8 mouse cellular contexts compared by ENCODE assay signal in genomic region chr1:151348293-151348692, GRCm38 (mm10). TPM values are rescaled to one million over a fixed set of nuclear protein-coding genes. Genes with fewer than 3 reads are reported as not detected.
A peak's percentile ranks its signal among the peaks of the same experiment; 100 is the strongest.
DNase-seq lines count a peak whose midpoint lies in the region; ATAC-seq lines count a peak whose summit lies in the region.
"Not testable (repeated sequence)": the region's sequence is repeated elsewhere in the genome, so short reads cannot be mapped to it uniquely, and the experiment has no call there.

No protein-coding gene starts in this region.

- H3K4me1 ChIP-seq in embryonic facial prominence, embryonic 14.5 days (ENCODE audit: control insufficient read depth, insufficient read depth, low read length): peaks cover 21% of the 10 kb centered on the region
- peaks cover 2 to 27% of the 10 kb centered on the region in 2 experiments; a peak in 3 of 4 replicates for H3K4me1 ChIP-seq in heart, embryonic 14.5 days (ENCODE audit: control insufficient read depth in 2 of 2, insufficient read depth in 2 of 2, low read length in 2 of 2)
- H3K4me1 ChIP-seq in intestine, embryonic 16.5 days (ENCODE audit: control insufficient read depth, insufficient read depth, low read length): not testable (repeated sequence)

- H3K36me3 ChIP-seq in embryonic facial prominence, embryonic 14.5 days (ENCODE audit: control insufficient read depth, insufficient read depth, low read length): peaks cover 39% of the 10 kb centered on the region
- peaks cover 44% of the 10 kb centered on the region for H3K36me3 ChIP-seq in heart, embryonic 14.5 days (ENCODE audit: control insufficient read depth, insufficient read depth, low read length)
- peaks cover 15% of the 10 kb centered on the region for H3K36me3 ChIP-seq in intestine, embryonic 16.5 days (ENCODE audit: control insufficient read depth, insufficient read depth, low read length)

- H3K27me3 ChIP-seq in embryonic facial prominence, embryonic 14.5 days (replicated peaks; ENCODE audit: control insufficient read depth, insufficient read depth, low read length); heart, embryonic 14.5 days (ENCODE audit: control insufficient read depth, insufficient read depth, low read length); intestine, embryonic 16.5 days (replicated peaks; ENCODE audit: control insufficient read depth, insufficient read depth, low read length): not testable (repeated sequence)

- H3K9me3 ChIP-seq in embryonic facial prominence, embryonic 14.5 days (ENCODE audit: control insufficient read depth, low read length); heart, embryonic 14.5 days (ENCODE audit: control insufficient read depth, low read length); intestine, embryonic 16.5 days (ENCODE audit: control insufficient read depth, low read length): not testable (repeated sequence)

- peak; percentile 61 for DNase-seq in 3T3-L1 (ENCODE audit: low read depth, low spot score)
- DNase-seq in NIH3T3 (ENCODE audit: low read depth): peak; percentile 29
- not testable (repeated sequence) for DNase-seq in embryonic facial prominence, embryonic 14.5 days (ENCODE audit: low spot score)
- DNase-seq in kidney, postnatal 14 days: peak; percentile 40
- peak; percentile 30 for DNase-seq in lung, postnatal 10 days
- DNase-seq in thymus, postnatal 0 days (ENCODE audit: low spot score): peak; percentile 18

- not testable (repeated sequence) for H3K27ac ChIP-seq in embryonic facial prominence, embryonic 14.5 days (replicated peaks; ENCODE audit: low read depth, low read length); heart, embryonic 14.5 days (replicated peaks in 1 of 2; ENCODE audit: control insufficient read depth in 1 of 2, insufficient read depth in 1 of 2, low read depth in 2 of 2, low read length in 2 of 2); intestine, embryonic 16.5 days (ENCODE audit: low read length)

- peak overlapping the region; percentile 5; the same call in 1 of the 2 replicates for H3K4me2 ChIP-seq in embryonic facial prominence, embryonic 14.5 days (ENCODE audit: low read depth, low read length)
- peak overlapping the region; percentile 40 for H3K4me2 ChIP-seq in heart, embryonic 14.5 days (ENCODE audit: low read length)
- 0 out of 2 replicates have a peak overlapping the region, but pooled peaks have one; percentile 16 for H3K4me2 ChIP-seq in intestine, embryonic 16.5 days (ENCODE audit: low read depth, low read length)

- WGBS in embryonic facial prominence, embryonic 14.5 days: 66% methylated on average over 4 of the region's 4 CpGs
- WGBS in heart, embryonic 14.5 days: 66% methylated on average over 4 of the region's 4 CpGs
- WGBS in intestine, embryonic 16.5 days: 67% methylated on average over 4 of the region's 4 CpGs

- 0 out of 2 replicates have a peak overlapping the region, but pooled peaks have one; percentile 2 for H3K4me3 ChIP-seq in embryonic facial prominence, embryonic 14.5 days (ENCODE audit: low read depth, low read length)
- H3K4me3 ChIP-seq in heart, embryonic 14.5 days (ENCODE audit: control insufficient read depth in 1 of 2, insufficient read depth in 1 of 2, low read depth in 1 of 2, low read length in 2 of 2): not testable (repeated sequence)
- peak overlapping the region; percentile 8; the same call in 1 of the 2 replicates for H3K4me3 ChIP-seq in intestine, embryonic 16.5 days (ENCODE audit: low read length)

- ATAC-seq in embryonic facial prominence, embryonic 14.5 days (ENCODE audit: low read depth); heart, embryonic 14.5 days (ENCODE audit: insufficient number of reproducible peaks, insufficient read depth, low FRiP score, low read depth); intestine, embryonic 16.5 days: not testable (repeated sequence)

- not testable (repeated sequence) for H3K9ac ChIP-seq in embryonic facial prominence, embryonic 14.5 days (ENCODE audit: low read depth, low read length); intestine, embryonic 16.5 days (ENCODE audit: low read depth, low read length)
- peak overlapping the region; percentile 42; the same call in 1 of the 2 replicates for H3K9ac ChIP-seq in heart, embryonic 14.5 days (ENCODE audit: low read length)

RNA-seq across cellular contexts. Expression of gene Ivns1abp, which starts 4.0 kb away (rescaled TPM):
- 221 and 236 TPM in 2 replicates for polyA plus RNA-seq in embryonic facial prominence, embryonic 14.5 days (2014; fragmentation: Nextera tagmentation; extraction: Ambion mirVana)
- 305 and 318 TPM in 2 replicates for polyA plus RNA-seq in heart, embryonic 14.5 days (2014; fragmentation: Nextera tagmentation; extraction: Ambion mirVana)
- 331 and 345 TPM in 2 replicates for polyA plus RNA-seq in intestine, embryonic 16.5 days (2015; fragmentation: Nextera tagmentation; extraction: Ambion mirVana)
- polyA plus RNA-seq in thymus, postnatal 0 days (2015; fragmentation: Nextera tagmentation; extraction: Ambion mirVana): 171 and 193 TPM in 2 replicates
